Mouse (Mus musculus) spleen, postnatal 14 days (tissue): Measurements from ENCODE around the gene Emg1.
A peak's percentile ranks its signal among the peaks of the same experiment; 100 is the strongest.

ENCODE experiments used
- DNase-seq, 2 experiments: peaks; one replicate each; pipeline ENCODE4 v3.0.0; 2021 to 2022; ENCODE audit warnings: low spot score in 2 of 2

Emg1 gene

DNA sequence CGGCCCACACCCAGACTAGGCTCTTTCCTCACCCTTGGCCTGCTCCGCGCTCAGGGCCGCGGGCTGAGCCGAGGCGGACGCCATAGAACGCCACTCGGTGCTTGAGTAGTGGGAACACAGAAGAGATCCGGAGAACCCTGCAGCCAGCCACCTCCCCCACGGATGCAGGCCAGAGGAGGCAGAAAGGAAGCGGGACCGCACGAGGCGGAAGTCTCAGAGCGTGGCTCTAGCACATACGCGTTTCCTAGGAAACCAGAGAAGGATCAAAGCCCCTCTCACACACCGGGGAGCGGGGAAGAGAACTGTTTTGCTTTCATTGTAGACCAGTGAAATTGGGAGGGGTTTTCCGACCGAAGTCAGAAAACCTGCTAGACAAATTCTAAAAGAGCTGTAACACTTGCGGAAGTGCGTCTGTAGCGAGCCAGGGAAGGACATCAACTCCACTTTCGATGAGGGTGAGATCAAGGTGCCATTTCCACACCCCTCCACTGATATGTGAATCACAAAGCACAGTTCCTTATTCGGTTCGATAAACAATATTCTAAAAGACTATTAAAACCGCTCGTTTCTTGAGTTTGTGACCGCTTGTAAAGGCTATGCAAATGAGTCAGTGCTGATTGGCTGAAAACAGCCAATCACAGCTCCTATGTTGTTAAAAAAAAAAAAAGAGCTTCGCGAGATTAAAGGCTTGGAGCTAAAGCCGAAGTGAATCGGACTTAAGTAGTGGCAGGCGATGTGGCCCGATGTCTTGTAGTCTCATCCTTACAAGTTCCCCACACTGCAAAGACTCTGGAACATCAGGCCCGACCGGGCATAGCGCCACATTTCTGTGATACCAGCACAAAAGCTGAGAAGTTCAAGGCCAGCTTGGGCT lies 29.1 kb upstream of the Emg1 start, which contains the start of gene Grcc10:
Gene Grcc10, minus strand, starts transcription at position 487 of the 874 bp plus-strand sequence.
- peak; percentile 70 to 80 for DNase-seq

DNA sequence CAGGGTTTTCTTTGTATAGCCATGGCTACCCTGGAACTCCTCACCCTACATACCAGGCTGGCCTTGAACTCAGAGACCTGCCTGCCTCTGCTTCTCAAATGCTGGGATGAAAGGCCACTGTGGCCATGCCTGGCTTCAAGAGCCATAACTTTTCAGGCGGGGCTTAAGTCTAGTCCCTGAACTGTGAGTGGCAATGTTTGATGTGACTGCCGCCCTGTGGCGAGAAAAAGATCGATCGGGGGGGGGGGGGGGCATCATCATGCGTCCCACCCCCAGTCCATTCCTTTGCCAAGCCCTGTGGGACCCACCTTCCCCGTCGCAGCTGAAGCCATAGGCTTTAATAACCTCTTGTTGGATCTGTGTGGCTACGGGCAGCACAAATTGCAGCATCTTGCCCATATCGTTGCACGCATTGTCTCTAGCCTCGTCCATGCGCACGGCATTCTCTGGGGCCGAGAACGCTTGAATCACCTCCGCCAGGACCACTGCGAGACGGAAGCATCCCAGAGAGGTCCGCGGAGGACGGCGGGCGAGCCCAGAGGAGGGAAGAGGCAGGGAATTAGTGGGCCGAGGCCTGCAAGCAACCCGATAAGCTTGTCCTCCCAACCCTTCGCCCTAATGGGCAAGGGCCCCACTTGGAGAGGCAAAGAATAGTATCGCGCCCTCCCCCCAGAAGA lies 28.4 kb upstream of the Emg1 start:
- peak; percentile 43 to 53 for DNase-seq

DNA sequence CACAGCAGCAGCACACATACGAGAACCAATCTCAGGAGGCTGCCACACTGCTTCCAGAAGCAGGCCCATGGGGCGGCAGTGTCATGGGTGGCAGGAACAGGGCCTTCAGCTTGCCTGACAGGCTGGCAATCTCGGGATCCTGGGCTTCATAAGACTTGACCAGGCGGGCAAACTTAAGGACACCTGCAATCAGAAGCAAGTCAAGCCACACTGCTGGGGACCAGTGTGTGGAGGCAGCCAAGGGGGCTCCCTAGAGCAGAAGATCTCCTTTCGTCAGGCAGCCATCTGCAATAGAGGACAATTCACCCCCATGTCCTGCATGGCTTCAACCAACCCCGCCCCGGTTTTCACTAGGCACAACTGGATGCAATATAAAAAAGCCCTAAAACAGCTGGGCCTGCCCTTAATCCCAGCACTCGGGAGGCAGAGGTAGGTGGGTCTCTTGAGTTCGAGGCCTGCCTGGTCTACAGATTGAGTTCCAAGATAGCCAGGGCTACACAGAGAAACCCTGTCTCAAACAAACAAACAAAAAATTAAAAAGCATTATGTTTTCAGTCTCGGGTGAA lies 27.3 kb upstream of the Emg1 start:
- no peak for DNase-seq

DNA sequence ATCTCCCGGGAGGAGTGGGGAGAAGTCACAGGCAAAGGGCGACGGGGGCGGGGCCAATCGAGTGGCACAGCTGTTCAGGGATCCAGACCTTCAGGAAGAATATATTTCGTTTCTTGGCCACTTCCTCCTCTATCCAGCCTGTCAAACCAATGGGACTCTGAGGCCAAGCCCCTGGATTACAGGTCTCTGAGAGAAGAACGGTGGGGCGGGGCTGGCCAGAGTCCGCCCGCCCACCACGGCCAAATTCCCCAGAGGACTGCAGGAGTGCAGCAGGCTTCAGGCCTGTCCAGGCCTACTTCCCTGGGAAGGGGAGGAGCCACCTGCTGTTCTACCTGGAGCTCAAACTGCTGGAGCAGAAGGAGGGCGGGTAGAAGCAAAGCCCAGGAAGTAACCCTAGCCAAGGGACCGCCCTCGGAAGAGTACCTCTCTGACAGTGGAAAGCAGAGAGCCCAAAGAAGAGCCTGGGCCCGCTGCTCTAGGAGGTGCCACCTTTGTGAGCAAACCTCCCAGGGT lies 26.6 kb upstream of the Emg1 start, which contains the start of gene Ptpn6:
Gene Ptpn6, minus strand, starts transcription at position 204 of the 513 bp plus-strand sequence.
- no peak for DNase-seq

DNA sequence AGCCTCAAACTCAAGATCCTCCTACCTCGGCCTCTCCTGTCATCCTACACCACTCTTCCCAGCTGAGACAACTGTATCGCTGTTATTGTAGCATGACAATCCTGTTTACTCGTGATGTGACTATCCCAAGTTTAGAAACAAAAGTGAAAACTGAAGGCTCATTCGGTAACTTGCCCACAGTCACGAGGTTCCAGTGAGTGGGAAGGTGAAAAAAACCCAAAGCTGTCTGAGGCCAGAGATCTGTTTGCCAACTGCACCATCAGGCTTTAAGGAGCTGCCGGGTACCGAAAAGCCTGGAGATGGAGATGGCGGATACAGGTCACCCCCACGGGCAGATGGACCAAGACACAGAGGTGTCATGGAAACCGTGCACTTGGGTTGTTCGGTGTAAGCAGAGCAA lies 25.1 kb upstream of the Emg1 start:
- no peak for DNase-seq

DNA sequence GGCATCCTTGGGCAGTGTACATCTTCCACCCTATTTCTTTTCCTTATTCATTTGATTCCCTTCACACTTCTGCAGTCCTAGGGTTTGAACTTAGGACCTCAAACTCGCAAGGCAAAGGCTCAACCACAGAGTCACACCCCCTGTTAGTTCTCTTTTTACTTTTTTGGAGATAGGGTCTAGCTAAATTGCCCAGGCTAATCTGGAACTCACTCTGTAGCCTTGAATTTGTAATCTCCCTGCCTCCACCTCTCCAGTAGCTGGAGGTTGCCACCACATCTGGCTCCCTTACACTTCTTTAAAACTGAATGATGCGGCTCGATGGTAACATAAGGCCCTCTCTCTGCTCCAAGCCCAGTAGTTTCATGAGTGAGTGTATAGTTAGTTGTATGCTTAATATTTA lies 22.4 kb upstream of the Emg1 start:
- no peak for DNase-seq

DNA sequence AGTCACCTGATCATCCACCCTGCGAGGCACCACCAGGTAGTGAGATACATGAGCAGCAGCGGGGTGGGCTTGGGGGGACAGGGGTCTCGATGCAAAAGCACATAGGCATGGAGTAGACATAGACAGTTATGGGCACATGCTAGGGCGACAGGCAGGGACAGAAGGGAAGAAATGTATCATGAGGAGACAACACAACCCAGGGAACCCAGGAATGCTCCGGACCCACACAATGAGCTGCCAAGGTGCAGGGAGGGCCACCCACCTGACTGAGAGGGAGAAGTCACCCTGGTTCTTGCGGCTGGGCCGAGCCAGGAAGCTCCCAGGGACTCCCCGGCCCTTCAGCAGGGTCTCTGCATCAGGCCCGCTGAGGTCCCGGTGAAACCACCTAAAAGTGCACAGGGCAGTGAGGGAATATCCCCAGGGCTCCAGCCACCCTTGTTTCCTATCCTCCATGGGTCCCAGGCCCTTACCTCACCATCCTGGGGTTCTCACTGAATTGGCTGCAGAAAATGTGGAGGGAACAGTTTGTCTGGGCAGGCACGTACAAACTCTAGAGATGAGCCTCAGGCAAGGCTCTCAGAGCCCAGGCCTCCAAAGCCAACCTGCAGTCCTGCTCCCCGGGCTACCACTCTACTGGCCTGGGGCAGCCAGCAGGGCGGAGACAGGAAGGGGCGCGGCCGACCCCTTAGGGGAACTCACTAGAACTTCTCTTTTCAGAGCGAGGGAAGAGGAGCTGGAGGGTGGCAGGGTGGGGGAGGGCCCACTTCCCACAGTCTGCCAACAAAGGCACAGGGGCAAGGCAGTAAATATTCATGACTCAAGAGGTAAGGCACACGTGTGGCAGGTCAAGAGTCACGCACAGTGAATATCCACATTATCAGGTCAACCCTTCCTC lies 20.7 kb upstream of the Emg1 start:
- DNase-seq, result peak; percentile 71 to 80

DNA sequence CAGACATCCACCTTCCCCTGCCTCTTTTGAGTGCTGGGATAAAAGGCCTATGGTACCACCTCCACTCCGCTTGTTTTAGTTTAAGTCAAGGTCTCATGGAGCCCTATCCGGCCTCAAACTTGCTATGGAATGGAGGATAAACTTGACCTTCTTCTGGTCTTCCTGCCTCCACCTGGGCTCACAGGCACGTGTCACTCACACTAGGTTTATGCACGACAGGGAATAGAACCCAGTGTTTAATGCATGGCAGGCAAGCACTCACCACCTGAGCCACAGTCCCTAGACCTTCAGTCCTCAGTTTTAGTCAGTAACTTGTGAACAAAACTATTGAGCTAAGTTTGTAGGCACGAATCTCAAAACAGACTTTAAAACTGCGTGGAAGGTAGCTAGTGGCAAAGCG lies 19.1 kb upstream of the Emg1 start:
- no peak for DNase-seq

DNA sequence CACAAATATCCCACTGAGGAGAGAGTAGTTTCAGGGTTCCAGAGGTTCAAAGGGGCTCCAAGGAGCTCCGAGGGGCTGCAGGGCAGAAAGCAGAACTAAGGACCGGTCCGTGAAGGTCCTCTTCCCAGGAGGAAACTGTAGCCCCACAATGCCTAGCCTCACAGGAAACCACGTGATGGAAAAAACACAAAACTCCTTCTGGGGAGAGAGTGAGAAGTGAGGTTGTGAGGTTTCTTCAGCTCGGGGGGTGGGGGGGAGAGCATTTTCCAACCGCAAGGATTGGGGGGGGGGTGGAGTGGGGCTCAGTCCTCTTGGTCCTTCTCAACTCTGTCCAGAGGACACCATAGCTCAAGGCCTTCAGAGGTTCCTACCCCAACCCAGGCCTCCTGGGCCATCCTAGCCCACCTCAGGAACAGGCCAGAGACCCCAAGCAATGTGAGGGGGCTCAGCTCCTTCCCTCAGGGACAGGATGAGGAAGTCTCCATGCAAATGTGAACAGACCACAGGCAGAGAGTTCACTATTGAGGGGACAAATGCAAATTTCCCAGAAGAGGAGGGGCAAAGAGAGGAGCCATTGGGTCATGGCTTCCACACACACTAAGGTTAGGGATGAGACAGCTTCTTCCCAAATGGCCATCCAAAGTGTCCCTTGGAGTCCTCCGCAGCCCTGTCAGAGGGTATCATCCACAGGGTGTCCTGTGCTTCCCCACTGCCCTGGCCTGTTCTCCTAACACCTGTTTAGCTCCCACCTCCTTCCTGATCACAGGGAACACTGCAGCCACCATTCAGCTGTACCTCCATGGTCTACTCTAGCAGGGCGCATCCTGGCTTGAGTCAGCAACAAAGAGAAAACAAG lies 18.1 kb upstream of the Emg1 start:
- DNase-seq, result no peak

DNA sequence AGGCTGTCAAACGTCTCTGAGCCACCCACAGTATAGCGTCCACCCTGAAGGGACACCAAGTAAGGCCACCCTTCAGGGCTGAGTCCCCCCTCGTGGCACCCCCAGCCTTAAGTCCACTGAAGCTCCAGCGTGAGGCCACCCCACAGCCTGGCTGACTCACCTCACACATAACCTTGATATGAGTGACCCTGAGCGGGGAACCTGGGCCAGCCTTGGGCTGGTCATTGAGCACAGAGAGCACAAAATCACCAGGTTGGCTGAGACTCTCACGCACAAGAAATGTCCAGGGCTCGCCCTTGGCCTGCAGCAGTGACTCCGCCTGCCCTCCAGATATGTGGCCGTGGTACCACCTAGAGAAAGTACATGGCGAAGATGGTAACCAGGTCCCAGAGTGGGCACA lies 16.6 kb upstream of the Emg1 start:
- no peak for DNase-seq

DNA sequence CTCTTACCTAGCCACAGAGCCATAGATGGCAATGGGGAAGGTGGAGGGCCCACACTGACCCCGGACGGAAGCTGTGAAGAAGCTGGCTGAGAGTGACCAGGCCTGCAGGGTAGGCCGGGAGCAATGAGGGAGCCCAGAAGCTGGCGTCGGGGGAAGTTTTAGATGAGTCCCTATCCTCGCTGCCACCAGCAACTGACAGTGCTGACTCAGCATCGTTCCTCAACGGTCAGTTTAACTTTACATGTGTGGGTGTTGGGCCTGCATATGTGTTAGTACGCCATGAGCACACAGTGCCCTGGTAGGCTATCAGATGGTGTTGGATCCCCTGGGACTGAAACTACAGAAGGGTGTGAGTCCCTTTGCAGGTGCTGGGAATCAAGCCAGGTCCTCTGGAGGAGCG lies 12.5 kb upstream of the Emg1 start:
- no peak for DNase-seq

DNA sequence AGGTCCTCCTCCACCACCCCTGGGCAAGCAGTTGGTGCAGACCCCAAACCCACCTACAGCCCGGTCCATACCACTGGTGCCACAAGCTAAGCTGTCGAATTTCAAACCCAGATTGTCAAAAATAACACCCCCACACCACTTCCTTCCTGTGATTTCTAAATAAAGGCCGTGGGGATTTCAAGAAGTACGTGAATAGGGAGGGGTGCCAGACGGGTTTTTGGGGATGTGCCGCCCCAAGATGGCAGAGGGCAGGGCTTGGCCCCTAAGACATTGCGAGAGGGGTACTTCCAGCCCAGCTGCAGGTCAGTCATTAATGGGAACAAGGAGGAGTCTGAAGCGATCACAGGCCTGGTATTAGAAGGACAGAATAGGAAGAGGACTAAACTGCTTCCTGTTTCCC lies 11.6 kb upstream of the Emg1 start:
- DNase-seq, result no peak

DNA sequence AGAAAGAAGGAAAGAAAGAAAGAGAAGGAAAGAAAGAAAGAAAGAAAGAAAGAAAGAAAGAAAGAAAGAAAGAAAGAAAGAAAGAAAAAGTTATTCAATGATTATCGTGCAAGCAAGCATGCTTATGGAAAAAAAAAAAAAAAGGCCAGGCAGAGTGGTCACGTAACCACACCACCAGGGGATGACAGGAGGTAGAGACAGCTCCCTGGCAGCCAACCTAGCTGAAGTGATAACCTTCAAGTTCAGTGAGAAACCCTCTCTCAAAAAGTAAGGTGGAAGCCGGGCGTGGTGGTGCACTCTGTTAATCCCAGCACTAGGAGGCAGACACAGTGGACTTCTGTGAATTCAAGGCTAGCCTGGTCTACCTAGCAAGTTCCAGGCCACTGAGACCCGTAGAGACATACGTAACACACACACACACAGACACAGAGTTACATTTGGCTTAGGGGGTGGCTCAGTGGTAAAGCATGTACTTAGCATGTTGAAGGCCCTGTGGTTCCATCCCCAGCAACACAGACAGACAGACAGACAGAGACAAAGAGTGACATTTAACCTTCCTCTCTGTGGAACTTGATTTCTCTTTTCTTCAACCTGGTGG lies 11.0 kb upstream of the Emg1 start:
- no peak for DNase-seq

DNA sequence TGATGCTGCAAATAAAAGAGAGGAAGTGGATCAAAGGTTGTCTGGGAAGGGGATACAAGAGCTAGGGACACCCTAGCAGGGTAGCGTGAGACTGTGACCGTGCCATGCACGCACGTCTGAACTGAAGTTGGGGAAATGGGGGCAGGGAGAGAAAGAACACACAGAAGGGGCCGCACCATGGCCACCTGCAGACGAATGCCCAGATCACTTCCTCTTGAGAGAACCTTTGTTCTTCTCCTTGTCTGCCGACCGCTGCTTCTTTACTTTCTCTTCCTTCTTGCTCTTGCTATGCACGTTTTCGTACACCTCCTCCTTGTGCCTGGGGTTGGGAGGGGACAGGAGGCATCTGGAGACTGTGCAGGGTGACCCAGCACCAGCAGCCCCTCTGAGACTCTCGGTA lies 8.9 kb upstream of the Emg1 start:
- DNase-seq, result no peak

DNA sequence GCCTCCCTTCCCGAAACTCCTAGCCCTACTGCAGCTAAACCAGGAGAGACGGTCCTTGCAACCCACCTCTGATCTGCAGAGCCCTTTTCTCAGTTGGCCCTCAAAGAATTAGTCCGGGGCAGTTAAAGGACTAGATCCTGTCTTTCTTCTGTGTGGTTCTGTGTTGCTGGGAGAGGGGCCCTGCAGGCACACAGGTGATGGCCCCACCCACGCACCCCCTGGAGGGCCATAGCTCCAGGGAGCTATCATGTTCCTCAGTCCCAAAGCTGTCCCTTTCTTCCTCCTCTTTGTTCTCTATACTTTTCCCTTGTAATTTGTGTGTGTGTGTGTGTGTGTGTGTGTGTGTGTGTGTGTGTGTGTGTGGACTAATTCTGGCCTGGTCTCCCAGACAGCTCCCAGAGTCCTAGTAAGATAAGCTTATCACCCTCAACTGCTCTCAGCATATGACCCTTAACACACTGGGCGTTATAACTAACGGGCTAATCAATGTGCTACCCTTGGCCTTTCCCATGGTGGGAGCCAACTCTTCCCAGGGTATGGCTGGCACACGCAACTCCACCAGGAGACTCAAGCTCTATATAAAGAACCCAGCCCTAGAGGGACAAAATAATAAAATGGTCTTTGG lies 7.5 kb upstream of the Emg1 start:
- DNase-seq, result no peak

DNA sequence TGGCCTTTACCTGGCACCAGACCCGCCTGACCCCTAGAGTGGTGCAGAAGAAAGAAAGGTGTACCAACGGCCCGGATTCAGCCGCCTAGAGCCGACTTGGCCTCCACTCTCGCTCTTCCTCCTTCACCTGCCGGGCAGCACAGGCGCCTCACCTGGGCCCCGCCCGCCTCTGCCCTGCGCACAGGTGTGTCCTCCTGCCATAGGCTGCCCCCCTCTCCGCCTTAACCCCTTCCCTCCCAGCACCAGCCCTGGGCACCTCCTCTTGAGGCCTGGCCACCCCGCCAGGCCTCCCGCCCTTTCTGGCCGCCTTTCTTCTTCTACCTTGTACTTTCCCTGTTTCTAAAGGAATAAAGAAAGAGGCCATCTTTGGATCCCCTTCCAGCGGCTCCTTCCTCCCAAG lies 6.7 kb upstream of the Emg1 start:
- DNase-seq, result no peak

DNA sequence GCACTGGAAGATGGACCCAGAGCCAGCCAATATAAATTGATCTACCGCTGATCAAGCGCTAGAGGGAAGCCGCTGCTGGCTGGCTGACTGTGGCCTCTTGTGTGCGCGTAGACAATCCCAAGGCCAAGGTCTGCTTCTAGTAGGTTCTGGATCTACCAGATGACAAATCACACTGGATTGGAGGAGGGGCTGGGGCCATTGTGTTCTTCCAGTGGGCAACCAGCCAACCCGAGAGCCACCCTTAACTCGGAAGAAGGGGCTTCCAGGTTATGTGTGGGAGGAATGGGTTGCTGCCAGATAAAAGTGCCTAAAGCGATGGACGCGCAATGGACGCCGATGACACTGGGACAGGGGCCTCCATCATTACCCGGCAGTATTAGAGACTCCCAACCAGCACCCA lies 6.0 kb upstream of the Emg1 start:
- DNase-seq, result no peak

DNA sequence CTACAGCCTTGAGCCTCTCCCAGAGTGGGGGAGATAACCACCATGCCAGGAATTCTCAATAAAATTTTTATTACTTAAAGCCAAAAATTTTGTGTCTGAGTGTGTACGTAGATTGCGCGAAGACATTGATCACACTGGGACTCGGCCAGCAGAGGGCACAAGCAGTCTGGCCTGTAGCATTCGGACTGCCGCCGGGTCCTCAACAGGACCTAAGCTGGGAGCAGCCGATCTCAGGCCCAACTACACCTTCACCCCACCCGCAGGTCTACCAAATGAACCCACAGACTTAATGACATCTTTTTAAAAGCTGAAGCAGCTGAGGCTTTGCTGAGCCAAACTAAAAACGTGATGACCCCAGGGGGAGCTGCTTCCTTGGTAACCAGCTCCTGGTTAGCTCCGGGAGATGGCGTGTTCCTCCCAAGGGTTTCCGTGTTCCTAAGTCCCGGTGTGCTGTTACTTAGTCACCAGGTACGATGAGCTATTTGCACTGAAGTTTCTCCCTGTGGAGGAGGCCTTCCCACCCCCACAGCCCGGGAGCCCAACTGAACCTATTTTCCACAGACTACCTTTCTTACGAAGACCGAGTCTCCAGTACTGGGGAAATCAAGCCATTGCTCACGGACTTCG lies 5.0 kb upstream of the Emg1 start:
- peak in 1 of 2 experiments; percentile 57 for DNase-seq

DNA sequence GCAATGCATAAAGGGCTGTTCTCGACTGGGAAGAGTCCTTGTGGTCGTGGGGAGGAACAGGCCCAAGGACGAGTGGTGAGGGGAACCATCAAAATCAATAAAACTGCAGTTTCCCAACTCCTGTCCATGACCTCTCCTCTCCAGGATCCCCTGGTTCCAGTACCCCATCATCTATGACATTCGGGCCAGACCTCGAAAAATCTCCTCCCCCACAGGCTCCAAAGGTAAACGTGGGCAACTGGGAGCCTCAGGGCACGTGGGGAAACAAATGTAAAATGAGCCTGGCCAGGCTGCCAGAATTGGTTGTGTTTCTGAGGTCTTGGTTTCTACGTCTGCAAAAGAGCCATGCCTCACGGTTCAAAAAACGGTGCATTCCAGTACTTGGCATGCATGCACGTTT lies 940 bp upstream of the Emg1 start:
- no peak for DNase-seq
